Mouse (Mus musculus): ENCODE measurements around the gene Tusc2.
A peak's percentile ranks its signal among the peaks of the same experiment; 100 is the strongest.

The Tusc2 gene

GRCm38 (mm10) chr9:107587833-107588639 lies 25.0 kb downstream of the Tusc2 start:
- peak in 1 of 2 experiments; percentile 48 for DNase-seq (ENCODE audit: low spot score in 2 of 2)

- no peak for DNase-seq (ENCODE audit: low spot score in 2 of 2)
Observed at GRCm38 (mm10) chr9:107590058-107590772, 27.2 kb downstream of the Tusc2 start.

GRCm38 (mm10) chr9:107590773-107591060 lies 27.7 kb downstream of the Tusc2 start:
- no peak for DNase-seq (ENCODE audit: low spot score in 2 of 2)

GRCm38 (mm10) chr9:107593101-107593976 lies 30.3 kb downstream of the Tusc2 start:
- no peak for DNase-seq (ENCODE audit: low spot score in 2 of 2)

GRCm38 (mm10) chr9:107594281-107595062 lies 31.4 kb downstream of the Tusc2 start:
- no peak for DNase-seq (ENCODE audit: low spot score in 2 of 2)

- DNase-seq (ENCODE audit: low spot score in 2 of 2): no peak
Observed at GRCm38 (mm10) chr9:107596619-107597569, 33.8 kb downstream of the Tusc2 start.

- no peak for DNase-seq (ENCODE audit: low spot score in 2 of 2)
Observed at GRCm38 (mm10) chr9:107598385-107598784, 35.3 kb downstream of the Tusc2 start.

- DNase-seq (ENCODE audit: low spot score in 2 of 2): no peak
Observed at GRCm38 (mm10) chr9:107599433-107599832, 36.4 kb downstream of the Tusc2 start.

- DNase-seq (ENCODE audit: low spot score in 2 of 2): no peak
Observed at GRCm38 (mm10) chr9:107599842-107600241, 36.8 kb downstream of the Tusc2 start.

- DNase-seq (ENCODE audit: low spot score in 2 of 2): no peak
Observed at GRCm38 (mm10) chr9:107600745-107601144, 37.7 kb downstream of the Tusc2 start.

- DNase-seq (ENCODE audit: low spot score in 2 of 2): no peak
Observed at GRCm38 (mm10) chr9:107601275-107601674, 38.2 kb downstream of the Tusc2 start.

- DNase-seq (ENCODE audit: low spot score in 2 of 2): peak; percentile 78 to 91
Observed at GRCm38 (mm10) chr9:107602068-107602648, 39.1 kb downstream of the Tusc2 start.

GRCm38 (mm10) chr9:107603251-107603650 lies 40.2 kb downstream of the Tusc2 start:
- no peak for DNase-seq (ENCODE audit: low spot score in 2 of 2)

GRCm38 (mm10) chr9:107605041-107605661 lies 42.1 kb downstream of the Tusc2 start:
- DNase-seq (ENCODE audit: low spot score in 2 of 2): no peak

GRCm38 (mm10) chr9:107606591-107606990 lies 43.5 kb downstream of the Tusc2 start:
- no peak for DNase-seq (ENCODE audit: low spot score in 2 of 2)

- no peak for DNase-seq (ENCODE audit: low spot score in 2 of 2)
Observed at GRCm38 (mm10) chr9:107607036-107607435, 44.0 kb downstream of the Tusc2 start.

GRCm38 (mm10) chr9:107607653-107608245 lies 44.7 kb downstream of the Tusc2 start:
- no peak for DNase-seq (ENCODE audit: low spot score in 2 of 2)

- no peak for DNase-seq (ENCODE audit: low spot score in 2 of 2)
Observed at GRCm38 (mm10) chr9:107608741-107609432, 45.8 kb downstream of the Tusc2 start, which contains the start of gene Sema3b. TSS of gene Sema3b (minus strand) at chr9:107609229.
